Mouse (Mus musculus): ENCODE results near the gene Lrr1. TPM values are rescaled to one million over a fixed set of nuclear protein-coding genes. Genes with fewer than 3 reads are reported as not detected.
A peak's percentile ranks its signal among the peaks of the same experiment; 100 is the strongest.
"Not testable (repeated sequence)": the region's sequence is repeated elsewhere in the genome, so short reads cannot be mapped to it uniquely, and the experiment has no call there.

The Lrr1 gene
- total RNA-seq (2021): 1 to 10 TPM; 1.5 to 3.8 TPM
- long read RNA-seq, experiment 1: 0 reads
- long read RNA-seq, experiment 2: 0 reads

GRCm38 (mm10) chr12:69168461-69169106 lies at the start of gene Lrr1:
Gene Lrr1 (plus strand): TSS chr12:69168814.
- peak; percentile 57 to 89 for DNase-seq (ENCODE audit: low spot score in 2 of 2)

GRCm38 (mm10) chr12:69119908-69120307 lies 48.7 kb upstream of the Lrr1 start:
- no peak for DNase-seq (ENCODE audit: low spot score in 2 of 2)

GRCm38 (mm10) chr12:69122801-69123200 lies 45.8 kb upstream of the Lrr1 start:
- no peak for DNase-seq (ENCODE audit: low spot score in 2 of 2)

GRCm38 (mm10) chr12:69125066-69125465 lies 43.5 kb upstream of the Lrr1 start:
- no peak for DNase-seq (ENCODE audit: low spot score in 2 of 2)

GRCm38 (mm10) chr12:69127170-69127569 lies 41.4 kb upstream of the Lrr1 start:
- no peak for DNase-seq (ENCODE audit: low spot score in 2 of 2)

GRCm38 (mm10) chr12:69127626-69128025 lies 41.0 kb upstream of the Lrr1 start:
- no peak for DNase-seq (ENCODE audit: low spot score in 2 of 2)

GRCm38 (mm10) chr12:69129634-69130310 lies 38.8 kb upstream of the Lrr1 start:
- no peak for DNase-seq (ENCODE audit: low spot score in 2 of 2)

GRCm38 (mm10) chr12:69130486-69130885 lies 38.1 kb upstream of the Lrr1 start:
- no peak for DNase-seq (ENCODE audit: low spot score in 2 of 2)

- no peak for DNase-seq (ENCODE audit: low spot score in 2 of 2)
These were observed 37.3 kb upstream of the Lrr1 start for GRCm38 (mm10) chr12:69131267-69131666.

GRCm38 (mm10) chr12:69131981-69132380 lies 36.6 kb upstream of the Lrr1 start:
- DNase-seq (ENCODE audit: low spot score in 2 of 2): peak in 1 of 2 experiments; percentile 47

- DNase-seq (ENCODE audit: low spot score in 2 of 2): no peak
These were observed 29.4 kb upstream of the Lrr1 start for GRCm38 (mm10) chr12:69139201-69139600.

- no peak for DNase-seq (ENCODE audit: low spot score in 2 of 2)
These were observed 28.8 kb upstream of the Lrr1 start for GRCm38 (mm10) chr12:69139841-69140240.

GRCm38 (mm10) chr12:69143460-69143859 lies 25.2 kb upstream of the Lrr1 start:
- DNase-seq (ENCODE audit: low spot score in 2 of 2): no peak

- DNase-seq (ENCODE audit: low spot score in 2 of 2): no peak
These were observed 21.4 kb upstream of the Lrr1 start for GRCm38 (mm10) chr12:69147166-69147735.

- no peak for DNase-seq (ENCODE audit: low spot score in 2 of 2)
These were observed 18.6 kb upstream of the Lrr1 start for GRCm38 (mm10) chr12:69150049-69150448.

GRCm38 (mm10) chr12:69155923-69156322 lies 12.7 kb upstream of the Lrr1 start:
- no peak for DNase-seq (ENCODE audit: low spot score in 2 of 2)

- no peak for DNase-seq (ENCODE audit: low spot score in 2 of 2)
These were observed 12.2 kb upstream of the Lrr1 start for GRCm38 (mm10) chr12:69156436-69156835.

- no peak for DNase-seq (ENCODE audit: low spot score in 2 of 2)
These were observed 11.5 kb upstream of the Lrr1 start for GRCm38 (mm10) chr12:69157107-69157506.

GRCm38 (mm10) chr12:69158366-69158764 lies 10.2 kb upstream of the Lrr1 start:
- no peak for DNase-seq (ENCODE audit: low spot score in 2 of 2)

GRCm38 (mm10) chr12:69158765-69159577 lies 9.6 kb upstream of the Lrr1 start, which contains the start of gene Rps29:
Gene Rps29 (minus strand): TSS chr12:69159186.
- DNase-seq (ENCODE audit: low spot score in 2 of 2): peak; percentile 90 to 95

- DNase-seq (ENCODE audit: low spot score in 2 of 2): no peak
These were observed 9.1 kb upstream of the Lrr1 start for GRCm38 (mm10) chr12:69159578-69159940.

GRCm38 (mm10) chr12:69160677-69161076 lies 7.9 kb upstream of the Lrr1 start:
- not testable (repeated sequence) for DNase-seq (ENCODE audit: low spot score in 2 of 2)

Measured in gastrocnemius, postnatal 4 days (tissue).